Mouse (Mus musculus): ENCODE data around the gene Abca13.

DNA sequence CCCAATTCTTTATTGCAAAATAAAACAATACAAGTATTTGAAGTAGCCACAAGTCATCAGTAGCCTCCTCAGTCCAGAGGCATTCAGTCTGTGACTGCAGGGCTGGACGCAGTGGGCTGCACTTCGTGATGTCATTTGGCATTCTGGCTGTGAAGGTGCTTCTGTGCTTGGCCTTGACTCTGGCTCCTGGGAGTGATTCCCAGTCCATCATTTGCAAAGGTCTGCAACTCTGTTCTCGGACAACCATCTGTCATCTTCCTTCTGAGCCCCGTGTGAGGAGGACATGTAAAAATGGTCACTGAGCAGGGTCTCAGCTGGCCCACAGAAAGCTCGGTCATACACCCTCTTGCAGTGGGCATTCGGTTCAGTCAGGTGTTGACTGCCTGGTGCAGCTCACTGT, 345.1 kb downstream of the Abca13 start:
- TF ChIP-seq POLR2A (IDR thresholded peaks at IDR 0.05; ENCODE audit: control insufficient read depth, extremely low read depth, insufficient read depth, low read length, poor library complexity) (no peak), CTCF (IDR thresholded peaks at IDR 0.05; ENCODE audit: borderline replicate concordance, control insufficient read depth, extremely low read depth, insufficient read depth, low read length, poor library complexity) (no peak)

All from thymus, adult 2 months (tissue).